Mouse (Mus musculus): Measurements from ENCODE around the gene Gm17190. TPM values are rescaled to one million over a fixed set of nuclear protein-coding genes. Genes with fewer than 3 reads are reported as not detected.

The Gm17190 gene
- polyA plus RNA-seq, 1 experiment from 2014 or later: not detected

- H3K4me3 ChIP-seq (ENCODE audit: low read depth, low read length): no peak overlapping the region
- WGBS (ENCODE audit: insufficient replicate concordance): 69% methylated on average over 6 of the region's 6 CpGs
- H3K4me1 ChIP-seq (ENCODE audit: insufficient read depth): no peaks in the 10 kb centered on the region
- DNase-seq: no peak
- H3K9ac ChIP-seq (replicated peaks): no peak overlapping the region
- H3K9me3 ChIP-seq (ENCODE audit: low read length): no peaks in the 10 kb centered on the region
- no peak overlapping the region for H3K4me2 ChIP-seq (ENCODE audit: low read depth, low read length)
- TF ChIP-seq CTCF (IDR thresholded peaks at IDR 0.05; ENCODE audit: low read depth): no peak
- TF ChIP-seq EP300 (IDR thresholded peaks at IDR 0.05; ENCODE audit: low read depth): no peak
- no peak for ATAC-seq
- no peak overlapping the region for H3K27ac ChIP-seq (ENCODE audit: low read depth)
- no peaks in the 10 kb centered on the region for H3K36me3 ChIP-seq (replicated peaks; ENCODE audit: insufficient read depth, low read length)
- H3K27me3 ChIP-seq (ENCODE audit: insufficient read depth, low read length): peaks cover 21% of the 10 kb centered on the region
Observed at GRCm38 (mm10) chr13:96126669-96127068, 44.8 kb downstream of the Gm17190 start.

- 59% methylated on average over 3 of the region's 3 CpGs for WGBS (ENCODE audit: insufficient replicate concordance)
- no peak overlapping the region for H3K4me2 ChIP-seq (ENCODE audit: low read depth, low read length)
- no peaks in the 10 kb centered on the region for H3K36me3 ChIP-seq (replicated peaks; ENCODE audit: insufficient read depth, low read length)
- H3K27ac ChIP-seq (ENCODE audit: low read depth): no peak overlapping the region
- no peak overlapping the region for H3K9ac ChIP-seq (replicated peaks)
- H3K4me3 ChIP-seq (ENCODE audit: low read depth, low read length): no peak overlapping the region
- TF ChIP-seq CTCF (IDR thresholded peaks at IDR 0.05; ENCODE audit: low read depth) (no peak), EP300 (IDR thresholded peaks at IDR 0.05; ENCODE audit: low read depth) (no peak)
- no peak for ATAC-seq
- H3K9me3 ChIP-seq (ENCODE audit: low read length): no peaks in the 10 kb centered on the region
- H3K27me3 ChIP-seq (ENCODE audit: insufficient read depth, low read length): peaks cover 42% of the 10 kb centered on the region
- H3K4me1 ChIP-seq (ENCODE audit: insufficient read depth): no peaks in the 10 kb centered on the region
- no peak for DNase-seq
Observed at GRCm38 (mm10) chr13:96129081-96129480, 47.2 kb downstream of the Gm17190 start.

GRCm38 (mm10) chr13:96131050-96131449 is 49.2 kb downstream of the Gm17190 start:
- TF ChIP-seq EP300 (IDR thresholded peaks at IDR 0.05; ENCODE audit: low read depth): no peak
- TF ChIP-seq CTCF (IDR thresholded peaks at IDR 0.05; ENCODE audit: low read depth): no peak
- Histone ChIP-seq H3K36me3 (replicated peaks; ENCODE audit: insufficient read depth, low read length) (no peaks in the 10 kb centered on the region), H3K4me1 (ENCODE audit: insufficient read depth) (no peaks in the 10 kb centered on the region), H3K9me3 (ENCODE audit: low read length) (no peaks in the 10 kb centered on the region), H3K9ac (replicated peaks) (no peak overlapping the region), H3K4me3 (ENCODE audit: low read depth, low read length) (no peak overlapping the region), H3K27me3 (ENCODE audit: insufficient read depth, low read length) (peaks cover 53% of the 10 kb centered on the region), H3K27ac (ENCODE audit: low read depth) (no peak overlapping the region), H3K4me2 (ENCODE audit: low read depth, low read length) (no peak overlapping the region; the same call in 1 of the 2 replicates)
- DNase-seq: peak; percentile 15
- 3% methylated on average over 29 of the region's 30 CpGs for WGBS (ENCODE audit: insufficient replicate concordance)
- ATAC-seq: no peak

GRCm38 (mm10) chr13:96131911-96132310 is 50.1 kb downstream of the Gm17190 start:
- under 1% methylated on average over 19 of the region's 19 CpGs for WGBS (ENCODE audit: insufficient replicate concordance)
- Histone ChIP-seq H3K4me2 (ENCODE audit: low read depth, low read length) (0 out of 2 replicates have a peak overlapping the region, but pooled peaks have one; percentile 4), H3K36me3 (replicated peaks; ENCODE audit: insufficient read depth, low read length) (no peaks in the 10 kb centered on the region), H3K9ac (replicated peaks) (no peak overlapping the region), H3K27ac (ENCODE audit: low read depth) (no peak overlapping the region), H3K4me1 (ENCODE audit: insufficient read depth) (no peaks in the 10 kb centered on the region), H3K27me3 (ENCODE audit: insufficient read depth, low read length) (peaks cover 53% of the 10 kb centered on the region), H3K4me3 (ENCODE audit: low read depth, low read length) (no peak overlapping the region), H3K9me3 (ENCODE audit: low read length) (no peaks in the 10 kb centered on the region)
- DNase-seq (no peak), ATAC-seq (no peak)
- TF ChIP-seq CTCF (IDR thresholded peaks at IDR 0.05; ENCODE audit: low read depth) (no peak), EP300 (IDR thresholded peaks at IDR 0.05; ENCODE audit: low read depth) (no peak)

- no peak within 1 kb of the TSS for H3K9ac ChIP-seq (replicated peaks)
- 0 out of 2 replicates have a peak within 1 kb of the TSS, but pooled peaks have one; percentile 4 for H3K4me3 ChIP-seq (ENCODE audit: low read depth, low read length)
- ATAC-seq: no peak
- 1% methylated on average over 34 of the region's 44 CpGs for WGBS (ENCODE audit: insufficient replicate concordance)
- no peak within 1 kb of the TSS for H3K27ac ChIP-seq (ENCODE audit: low read depth)
- no peak for DNase-seq
- peaks cover 53% of the 10 kb centered on the region for H3K27me3 ChIP-seq (ENCODE audit: insufficient read depth, low read length)
- H3K9me3 ChIP-seq (ENCODE audit: low read length): no peaks in the 10 kb centered on the region
- no peaks in the 10 kb centered on the region for H3K36me3 ChIP-seq (replicated peaks; ENCODE audit: insufficient read depth, low read length)
- TF ChIP-seq EP300 (IDR thresholded peaks at IDR 0.05; ENCODE audit: low read depth): no peak
- no peak for TF ChIP-seq CTCF (IDR thresholded peaks at IDR 0.05; ENCODE audit: low read depth)
- H3K4me2 ChIP-seq (ENCODE audit: low read depth, low read length): 0 out of 2 replicates have a peak within 1 kb of the TSS, but pooled peaks have one; percentile 4
- no peaks in the 10 kb centered on the region for H3K4me1 ChIP-seq (ENCODE audit: insufficient read depth)
Observed at GRCm38 (mm10) chr13:96132401-96132816, 50.6 kb downstream of the Gm17190 start, which contains the start of gene Sv2c. Sv2c (minus strand) TSS chr13:96132577.

Other genes with a start within 250 kb of the Gm17190 start
- gene Iqgap2, start 190.1 kb upstream of the Gm17190 start, polyA plus RNA-seq (2015; fragmentation: Nextera tagmentation; extraction: Ambion mirVana): 23.5 and 24.6 TPM in 2 replicates
- gene Gm20075, start 678 bp upstream of the Gm17190 start, polyA plus RNA-seq (2015; fragmentation: Nextera tagmentation; extraction: Ambion mirVana): 8.5 and 8.8 TPM in 2 replicates
- gene Sv2c, start 50.5 kb downstream of the Gm17190 start, polyA plus RNA-seq (2015; fragmentation: Nextera tagmentation; extraction: Ambion mirVana): 0.29 and 0.60 TPM in 2 replicates

Data from liver, postnatal 0 days (tissue).